Mouse (Mus musculus) liver, postnatal 0 days (tissue): ENCODE data around the gene Macf1. TPM values are rescaled to one million over a fixed set of nuclear protein-coding genes. Genes with fewer than 3 reads are reported as not detected.
"Not testable (repeated sequence)": the region's sequence is repeated elsewhere in the genome, so short reads cannot be mapped to it uniquely, and the experiment has no call there.

Experiments
- ATAC-seq: fragments of 200-750 bp; cut with Nextera tagmentation; 2 replicates; pipeline ENCODE4 v1.8.0; 2017; ENCODE audit warnings: mild to moderate bottlenecking, moderate library complexity
- DNase-seq: peaks from one replicate; pipeline ENCODE4 v3.0.0-alpha.2; 2016
- H3K27ac ChIP-seq: fragments of 300-500 bp; sonication (generic); 2 replicates; pipeline ENCODE4 v1.5.1; 2014; ENCODE audit warnings: antibody characterized with exemption, moderate library complexity, mild to moderate bottlenecking, low read depth
- H3K27me3 ChIP-seq: fragments of 300-500 bp; sonication (generic); 2 replicates; pipeline ENCODE4 v1.6.1; 2014; ENCODE audit warnings: low read length, control low read depth, mixed read lengths; ENCODE audit not compliant: insufficient read depth
- H3K36me3 ChIP-seq: fragments of 300-500 bp; sonication (generic); replicated peaks from 2 replicates; pipeline ENCODE4 v1.6.1; 2014; ENCODE audit warnings: mild to moderate bottlenecking, control low read depth, low read length, moderate library complexity, mixed read lengths; ENCODE audit not compliant: insufficient read depth
- H3K4me1 ChIP-seq: fragments of 300-500 bp; sonication (generic); 2 replicates; pipeline ENCODE4 v1.6.1; 2014; ENCODE audit warnings: antibody characterized with exemption, mild to moderate bottlenecking, control low read depth; ENCODE audit not compliant: insufficient read depth
- H3K4me2 ChIP-seq: fragments of 300-500 bp; sonication (generic); 2 replicates; pipeline ENCODE4 v1.6.1; 2014; ENCODE audit warnings: low read depth, mild to moderate bottlenecking, low read length, moderate library complexity, mixed read lengths
- H3K4me3 ChIP-seq: fragments of 300-500 bp; sonication (generic); 2 replicates; pipeline ENCODE4 v1.5.1; 2014; ENCODE audit warnings: low read depth, low read length
- H3K9ac ChIP-seq: fragments of 300-500 bp; sonication (generic); replicated peaks from 2 replicates; pipeline ENCODE4 v1.6.1; 2014; ENCODE audit warnings: mild to moderate bottlenecking, moderate library complexity
- H3K9me3 ChIP-seq: fragments of 300-500 bp; sonication (generic); 2 replicates; pipeline ENCODE4 v1.6.1; 2016; ENCODE audit warnings: mild to moderate bottlenecking, control low read depth, low read length, mixed read lengths
- CTCF ChIP-seq: sonication (generic); IDR thresholded peaks from 2 replicates; pipeline ENCODE4 v1.5.1; 2016; ENCODE audit warnings: antibody characterized with exemption, low read depth
- EP300 ChIP-seq: IDR thresholded peaks from 2 replicates; pipeline ENCODE4 v1.6.1; 2016; ENCODE audit warnings: antibody characterized with exemption, low read depth, mild to moderate bottlenecking
- WGBS: fragments of 180-500 bp; shearing (Covaris S2); extraction: QIAGEN DNeasy Blood & Tissue Kit; methylation state at CpG from one replicate; pipeline ENCODE4 v1.1.7; 2014; ENCODE audit not compliant: insufficient replicate concordance; 5-methylcytosine and 5-hydroxymethylcytosine counted together
- polyA plus RNA-seq: library from polyadenylated mRNA; unstranded; fragments of >200 nt; fragmentation: Nextera tagmentation; extraction: Ambion mirVana; gene quantifications from 2 replicates; pipeline ENCODE4 v1.2.1, GENCODE M21; 2015

The Macf1 gene
- polyA plus RNA-seq, 1 experiment from 2014 or later = 11.3 TPM

DNA sequence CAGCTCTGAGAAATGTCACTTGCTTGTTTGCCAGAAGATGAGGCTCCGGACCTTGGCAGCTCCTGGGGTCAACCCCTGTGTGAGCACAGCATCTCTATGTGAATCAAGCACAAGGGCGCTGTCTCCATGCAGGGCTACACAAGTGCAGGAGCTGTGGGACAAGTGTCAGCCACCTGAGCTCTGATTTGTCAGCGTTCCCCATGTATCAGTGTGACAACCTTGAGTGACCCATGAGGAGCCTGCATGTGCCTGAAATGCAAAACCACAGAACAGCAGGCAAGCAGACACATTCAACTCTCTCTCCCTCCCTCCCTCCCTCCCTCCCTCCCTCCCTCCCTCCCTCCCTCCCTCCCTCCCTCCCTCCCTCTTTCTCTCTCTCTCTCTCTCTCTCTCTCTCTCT is 356.5 kb downstream of the Macf1 start:
- 58% methylated on average over 3 of the region's 3 CpGs for WGBS
- H3K4me3 ChIP-seq = no peak overlapping the region
- no peak overlapping the region for H3K4me2 ChIP-seq
- no peaks in the 10 kb centered on the region for H3K9me3 ChIP-seq
- no peaks in the 10 kb centered on the region for H3K4me1 ChIP-seq
- DNase-seq (no peak), ATAC-seq (no peak)
- H3K27ac ChIP-seq = no peak overlapping the region
- peaks cover 5% of the 10 kb centered on the region for H3K27me3 ChIP-seq
- TF ChIP-seq EP300 (no peak), CTCF (no peak)
- no peak overlapping the region for H3K9ac ChIP-seq
- no peaks in the 10 kb centered on the region for H3K36me3 ChIP-seq

DNA sequence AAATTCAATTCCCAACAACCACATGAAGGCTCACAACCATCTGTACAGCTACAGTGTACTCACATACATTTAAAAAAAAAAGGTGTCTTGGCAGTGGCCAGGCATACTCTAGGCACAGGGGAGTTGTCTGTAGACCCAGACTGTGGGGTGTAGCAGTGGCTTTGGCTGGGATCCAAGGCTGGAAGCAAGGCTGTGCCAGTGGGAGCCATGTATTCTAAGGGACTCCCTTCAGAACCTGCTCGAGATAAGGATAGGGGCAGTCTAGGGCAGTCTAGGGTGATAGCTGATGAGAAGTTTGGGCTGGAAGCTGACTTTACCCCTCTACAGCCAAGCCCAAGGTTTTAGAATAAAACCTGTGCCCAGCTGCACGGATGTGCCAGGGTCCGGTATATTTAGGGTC is 358.1 kb downstream of the Macf1 start:
- no peak overlapping the region for H3K4me3 ChIP-seq
- DNase-seq (no peak), ATAC-seq (no peak)
- H3K27me3 ChIP-seq = peaks cover 5% of the 10 kb centered on the region
- H3K9me3 ChIP-seq = no peaks in the 10 kb centered on the region
- 73% methylated on average over 3 of the region's 3 CpGs for WGBS
- no peak overlapping the region for H3K9ac ChIP-seq
- H3K36me3 ChIP-seq = no peaks in the 10 kb centered on the region
- H3K4me2 ChIP-seq = no peak overlapping the region
- TF ChIP-seq CTCF (no peak), EP300 (no peak)
- no peaks in the 10 kb centered on the region for H3K4me1 ChIP-seq
- no peak overlapping the region for H3K27ac ChIP-seq

- H3K4me2 ChIP-seq = peak within 1 kb of the TSS; percentile 40; the same call in 1 of the 2 replicates
- 25% methylated on average over 13 of the region's 13 CpGs for WGBS
These were observed 360.6 kb downstream of the Macf1 start, which contains the start of gene Oxct2a for GRCm38 (mm10) chr4:123323534-123323933. Gene Oxct2a (minus strand): TSS chr4:123323634.

GRCm38 (mm10) chr4:123322910-123323309 is 361.2 kb downstream of the Macf1 start:
- not testable (repeated sequence) for H3K9ac ChIP-seq, H3K4me3 ChIP-seq, H3K4me1 ChIP-seq, H3K9me3 ChIP-seq, DNase-seq, H3K36me3 ChIP-seq, H3K4me2 ChIP-seq, H3K27ac ChIP-seq, H3K27me3 ChIP-seq
- WGBS = 19% methylated on average over 27 of the region's 38 CpGs
- ATAC-seq = 0 out of 2 replicates have a peak, but pooled peaks have one; percentile 36

More at GRCm38 (mm10) chr4:123323534-123323933, 360.6 kb downstream of the Macf1 start, which contains the start of gene Oxct2a:
- DNase-seq (no peak), ATAC-seq (no peak)
- no peak for TF ChIP-seq EP300
- no peak for TF ChIP-seq CTCF
- no peaks in the 10 kb centered on the region for H3K4me1 ChIP-seq
- no peak within 1 kb of the TSS for H3K4me3 ChIP-seq
- no peak within 1 kb of the TSS for H3K9ac ChIP-seq
- H3K27me3 ChIP-seq = peaks cover 5% of the 10 kb centered on the region
- H3K36me3 ChIP-seq = no peaks in the 10 kb centered on the region
- no peak within 1 kb of the TSS for H3K27ac ChIP-seq
- no peaks in the 10 kb centered on the region for H3K9me3 ChIP-seq

- Histone ChIP-seq H3K9ac (no peak overlapping the region), H3K27me3 (no peaks in the 10 kb centered on the region), H3K27ac (no peak overlapping the region), H3K36me3 (no peaks in the 10 kb centered on the region), H3K9me3 (no peaks in the 10 kb centered on the region), H3K4me1 (peaks cover 14% of the 10 kb centered on the region), H3K4me3 (no peak overlapping the region), H3K4me2 (no peak overlapping the region)
- no peak for ATAC-seq
- no peak for TF ChIP-seq CTCF
- no peak for TF ChIP-seq EP300
- WGBS = 72% methylated on average over 3 of the region's 3 CpGs
- DNase-seq = no peak
These were observed 369.7 kb downstream of the Macf1 start for GRCm38 (mm10) chr4:123314497-123314896.

- peak; percentile 74 for ATAC-seq
These were observed 371.1 kb downstream of the Macf1 start for GRCm38 (mm10) chr4:123313010-123313409.

GRCm38 (mm10) chr4:123311845-123312244 is 372.3 kb downstream of the Macf1 start:
- 77% methylated on average over 7 of the region's 7 CpGs for WGBS
- ATAC-seq (no peak), DNase-seq (no peak)
- H3K27me3 ChIP-seq = no peaks in the 10 kb centered on the region
- no peaks in the 10 kb centered on the region for H3K9me3 ChIP-seq
- H3K4me1 ChIP-seq = peaks cover 14% of the 10 kb centered on the region
- no peak overlapping the region for H3K4me3 ChIP-seq
- H3K27ac ChIP-seq = no peak overlapping the region
- no peak overlapping the region for H3K9ac ChIP-seq
- TF ChIP-seq CTCF (no peak), EP300 (no peak)
- H3K4me2 ChIP-seq = no peak overlapping the region
- no peaks in the 10 kb centered on the region for H3K36me3 ChIP-seq

More at GRCm38 (mm10) chr4:123313010-123313409, 371.1 kb downstream of the Macf1 start:
- peaks cover 14% of the 10 kb centered on the region for H3K4me1 ChIP-seq
- H3K9ac ChIP-seq = no peak overlapping the region
- no peaks in the 10 kb centered on the region for H3K9me3 ChIP-seq
- no peak overlapping the region for H3K4me3 ChIP-seq
- H3K36me3 ChIP-seq = no peaks in the 10 kb centered on the region
- WGBS = 39% methylated on average over 6 of the region's 6 CpGs
- H3K4me2 ChIP-seq = no peak overlapping the region
- no peak for TF ChIP-seq CTCF
- no peak for TF ChIP-seq EP300
- no peak overlapping the region for H3K27ac ChIP-seq
- no peaks in the 10 kb centered on the region for H3K27me3 ChIP-seq
- peak; percentile 55 for DNase-seq
